Mouse (Mus musculus): ENCODE data around the gene Cyth1.

Gene Cyth1

DNA sequence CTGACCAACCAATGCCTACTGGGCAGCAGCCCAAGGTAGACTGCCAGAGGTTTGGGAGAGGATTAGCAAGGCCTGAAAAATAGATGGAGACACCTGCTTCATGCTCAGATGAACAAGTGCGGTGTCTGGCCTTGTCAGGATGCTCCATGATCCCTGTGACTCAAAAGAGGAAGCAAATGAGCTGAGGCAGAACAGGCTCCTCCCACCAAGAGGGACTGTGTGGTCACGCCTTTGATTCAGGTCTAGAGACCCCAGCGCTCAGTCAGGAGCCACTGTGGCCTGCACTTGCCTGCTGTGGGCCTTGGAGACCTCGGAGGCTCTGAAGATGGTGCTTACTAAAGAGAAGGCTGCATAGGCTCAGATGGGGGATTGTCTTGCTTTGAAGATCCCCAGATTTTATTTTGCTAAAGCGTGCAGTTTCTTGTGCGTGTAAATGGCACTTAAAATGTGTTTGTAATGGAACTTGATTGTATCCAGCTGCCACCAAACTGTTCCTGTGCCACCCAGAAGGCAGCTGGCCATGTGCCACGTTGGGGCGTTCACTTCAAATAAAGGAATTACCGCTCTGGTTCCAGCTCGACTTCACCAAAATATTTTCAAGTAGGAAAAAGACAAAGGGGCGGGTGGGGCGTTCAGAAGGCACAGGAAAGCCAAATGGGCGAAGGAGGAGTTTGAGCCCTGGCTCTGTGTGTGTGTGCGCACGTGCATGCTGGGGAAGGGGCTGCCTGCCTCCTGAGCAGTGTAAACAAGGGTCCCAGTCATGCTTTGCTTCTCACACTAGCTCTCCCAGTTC is 6.0 kb upstream of the Cyth1 start:
- in situ Hi-C loops (cut with MboI, MseI), result no loop called here

GRCm38 (mm10) chr11:118253447-118254158 is 5.2 kb upstream of the Cyth1 start:
- in situ Hi-C loops (cut with MboI, MseI), result no loop called here

DNA sequence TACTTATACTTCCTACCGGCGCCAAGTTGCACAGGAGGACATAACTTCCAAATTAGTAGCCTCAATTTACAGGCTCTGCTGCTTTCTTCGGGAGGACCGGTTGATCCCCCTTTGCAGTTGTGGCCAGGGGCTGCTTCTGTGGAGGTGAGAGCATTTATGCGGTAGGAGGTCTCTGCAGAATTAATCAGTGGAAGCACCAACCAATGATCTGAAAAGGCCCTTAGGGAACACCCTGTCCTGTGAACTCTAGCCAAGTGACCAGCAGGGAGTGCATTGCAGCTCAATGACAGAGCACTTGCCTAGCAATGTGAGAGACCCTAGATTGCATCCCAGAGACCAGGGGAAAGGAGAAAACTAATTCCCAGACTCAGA is 606 bp upstream of the Cyth1 start:
- in situ Hi-C loops (cut with MboI, MseI), result loop anchor here (25.0 kb wide), 1 partner anchor 1837 kb away; the partner anchor contains the start of gene Rnf157

GRCm38 (mm10) chr11:118247359-118248095 is 865 bp downstream of the Cyth1 start:
- in situ Hi-C loops (cut with MboI, MseI), result loop anchor here (25.0 kb wide), 1 partner anchor 1835 kb away; the partner anchor contains the start of gene Rnf157

DNA sequence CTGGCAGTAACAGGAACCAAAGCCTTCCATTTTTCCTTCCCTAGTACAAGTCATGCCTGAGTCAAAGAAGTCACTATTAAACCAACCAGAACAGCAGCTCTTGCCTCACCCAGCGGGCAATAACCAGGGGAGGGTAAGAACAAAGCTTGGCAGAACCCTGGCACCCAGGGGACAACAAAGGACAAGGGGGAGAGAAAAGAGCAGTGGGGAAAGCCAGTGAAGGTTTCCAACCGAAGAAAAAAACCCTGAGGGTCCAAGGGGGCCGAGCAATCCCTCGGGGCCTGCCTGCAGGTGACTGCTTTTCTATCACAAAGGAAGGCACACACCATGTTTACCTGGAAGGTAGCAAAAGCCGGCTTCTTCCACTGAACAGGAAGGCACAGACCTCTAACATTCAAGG is 1.7 kb downstream of the Cyth1 start:
- in situ Hi-C loops (cut with MboI, MseI), result loop anchor here (25.0 kb wide), 1 partner anchor 1834 kb away; the partner anchor contains the start of gene Rnf157

- in situ Hi-C loops (cut with MboI, MseI), result loop anchor here (25.0 kb wide), 1 partner anchor 1833 kb away; the partner anchor contains the start of gene Rnf157
Measured at GRCm38 (mm10) chr11:118245130-118245529, 3.3 kb downstream of the Cyth1 start.

- in situ Hi-C loops (cut with MboI, MseI), result loop anchor here (5.0 to 25.0 kb wide), 2 partner anchors 44 to 1831 kb away; partner anchors contain the start of gene Rnf157
Measured at GRCm38 (mm10) chr11:118243627-118244261, 4.6 kb downstream of the Cyth1 start.

DNA sequence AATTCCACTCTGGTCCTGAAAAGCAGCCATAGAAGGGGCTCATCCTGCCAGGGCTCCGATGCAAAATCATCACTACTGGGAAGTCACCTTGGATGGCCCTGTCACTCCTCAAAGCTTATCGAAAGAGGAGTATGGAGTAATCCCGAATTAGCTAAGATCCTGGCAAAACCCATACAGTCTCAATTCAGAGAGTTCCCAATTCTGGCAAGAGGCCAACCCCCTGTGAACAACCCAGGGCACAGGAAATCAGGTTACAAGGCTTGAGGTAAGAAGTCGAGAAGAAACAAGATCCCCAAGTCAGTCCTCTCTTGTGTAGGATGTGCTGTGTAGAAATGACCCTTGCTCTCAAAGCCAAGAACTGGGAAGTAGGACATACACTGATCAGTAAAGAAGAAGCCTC is 5.9 kb downstream of the Cyth1 start:
- in situ Hi-C loops (cut with MboI, MseI), result loop anchor here (5.0 to 25.0 kb wide), 2 partner anchors 45 to 1830 kb away; partner anchors contain the start of gene Rnf157

DNA sequence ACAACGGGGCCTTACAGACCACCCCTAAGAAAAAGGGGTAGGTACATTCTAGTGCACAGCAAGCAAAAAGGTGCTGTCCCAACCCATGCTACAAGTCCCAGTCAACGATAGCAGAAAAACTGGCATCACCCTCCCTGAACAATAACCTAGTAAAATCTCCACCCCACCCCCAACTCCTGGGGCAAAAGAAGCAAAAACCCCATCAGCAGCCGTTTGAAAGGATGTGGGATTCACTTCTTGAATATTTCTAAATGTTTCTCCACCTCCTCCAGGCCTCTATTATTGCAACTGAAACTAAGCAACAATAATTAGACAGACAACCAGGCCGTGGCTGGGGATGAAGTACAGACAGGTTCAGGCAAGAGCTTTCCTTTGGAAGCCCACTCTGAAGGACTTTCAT is 8.0 kb downstream of the Cyth1 start:
- in situ Hi-C loops (cut with MboI, MseI), result loop anchor here (5.0 to 25.0 kb wide), 2 partner anchors 47 to 1828 kb away; partner anchors contain the start of gene Rnf157

- in situ Hi-C loops (cut with MboI, MseI), result loop anchor here (5.0 to 25.0 kb wide), 2 partner anchors 48 to 1827 kb away; partner anchors contain the start of gene Rnf157
Measured at GRCm38 (mm10) chr11:118239281-118240198, 8.9 kb downstream of the Cyth1 start.

DNA sequence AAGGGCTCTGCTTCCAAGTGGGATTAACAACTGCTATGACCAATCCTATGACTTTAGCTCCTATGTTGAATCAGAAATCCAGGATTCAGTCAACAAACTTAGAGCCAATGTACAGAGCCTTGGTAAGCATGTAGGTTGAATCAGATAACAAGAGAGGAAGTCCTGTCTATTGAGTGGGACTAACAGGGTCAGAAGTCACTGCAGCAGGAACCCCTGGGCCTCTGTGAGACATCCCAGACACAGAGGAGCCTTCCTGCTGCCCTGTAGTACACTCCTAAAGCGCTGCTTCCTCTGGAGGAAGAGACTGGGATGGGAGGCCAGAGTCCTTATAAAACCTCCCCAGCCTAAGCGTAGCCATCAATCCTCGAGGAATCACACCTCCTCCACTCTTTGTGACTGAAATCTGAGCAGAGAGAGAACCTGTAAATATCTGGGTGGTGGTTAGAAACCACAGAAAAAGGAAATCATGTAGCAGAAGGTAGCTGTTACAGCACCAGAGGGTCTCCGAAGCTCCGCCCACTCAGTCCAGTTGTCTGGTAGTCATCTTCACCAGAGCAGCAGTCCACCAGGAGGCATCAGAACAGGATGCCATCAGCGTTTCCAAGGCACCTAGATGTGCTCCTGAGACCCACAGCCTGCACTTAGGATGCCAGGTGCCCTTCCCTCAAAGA is 11.7 kb downstream of the Cyth1 start:
- in situ Hi-C loops (cut with MboI, MseI), result loop anchor here (25.0 kb wide), 1 partner anchor 1824 kb away; the partner anchor contains the start of gene Rnf157

GRCm38 (mm10) chr11:118234929-118235328 is 13.5 kb downstream of the Cyth1 start:
- in situ Hi-C loops (cut with MboI, MseI), result loop anchor here (25.0 kb wide), 1 partner anchor 1823 kb away; the partner anchor contains the start of gene Rnf157

GRCm38 (mm10) chr11:118234500-118234899 is 13.9 kb downstream of the Cyth1 start:
- in situ Hi-C loops (cut with MboI, MseI), result loop anchor here (25.0 kb wide), 1 partner anchor 1822 kb away; the partner anchor contains the start of gene Rnf157

DNA sequence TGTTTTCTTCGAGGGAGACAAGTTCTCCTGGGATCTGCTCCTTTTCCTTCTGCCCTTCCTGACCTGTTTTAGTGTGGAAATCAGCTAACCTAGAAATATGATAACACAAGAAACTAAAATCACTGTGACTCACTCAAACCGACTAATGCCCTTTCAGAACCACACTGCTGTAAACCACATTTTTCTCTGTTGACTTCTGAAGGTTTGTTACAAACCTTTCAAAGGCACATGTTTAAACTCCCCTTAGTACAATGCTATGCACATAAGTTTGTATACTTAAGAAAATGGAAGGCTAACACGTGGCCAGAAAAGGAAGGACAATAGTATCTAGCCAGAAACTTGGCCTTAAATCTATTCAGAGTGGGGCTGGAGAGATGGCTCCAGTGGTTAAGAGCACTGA is 14.5 kb downstream of the Cyth1 start:
- in situ Hi-C loops (cut with MboI, MseI), result loop anchor here (25.0 kb wide), 1 partner anchor 1822 kb away; the partner anchor contains the start of gene Rnf157

- in situ Hi-C loops (cut with MboI, MseI), result loop anchor here (25.0 kb wide), 1 partner anchor 1820 kb away; the partner anchor contains the start of gene Rnf157
Measured at GRCm38 (mm10) chr11:118232314-118232831, 16.0 kb downstream of the Cyth1 start.

- in situ Hi-C loops (cut with MboI, MseI), result loop anchor here (10.0 to 25.0 kb wide), 2 partner anchors 895 to 1818 kb away; partner anchors contain the start of gene Rnf157
Measured at GRCm38 (mm10) chr11:118229941-118230340, 18.5 kb downstream of the Cyth1 start.

- in situ Hi-C loops (cut with MboI, MseI), result loop anchor here (10.0 to 25.0 kb wide), 2 partner anchors 893 to 1815 kb away; partner anchors contain the start of gene Rnf157
Measured at GRCm38 (mm10) chr11:118227650-118228049, 20.7 kb downstream of the Cyth1 start.

- in situ Hi-C loops (cut with MboI, MseI), result loop anchor here (10.0 to 25.0 kb wide), 2 partner anchors 892 to 1815 kb away; partner anchors contain the start of gene Rnf157
Measured at GRCm38 (mm10) chr11:118226850-118227249, 21.5 kb downstream of the Cyth1 start.

Measured in T-helper 1 cell (primary cell).